Mouse (Mus musculus) ES-E14 (cell line): Measurements from ENCODE around the gene Mllt10.

Experiments
- MAFK ChIP-seq: IDR thresholded peaks from 2 replicates; pipeline ENCODE4 v1.6.1; 2014; ENCODE audit warnings: mild to moderate bottlenecking, low read depth, low read length, inconsistent platforms; ENCODE audit not compliant: insufficient read depth
- ZNF384 ChIP-seq: IDR thresholded peaks from 2 replicates; pipeline ENCODE4 v1.6.1; 2012; ENCODE audit warnings: low read depth, low read length, inconsistent platforms

- no peak for TF ChIP-seq MAFK
- no peak for TF ChIP-seq ZNF384
Observed at GRCm38 (mm10) chr2:18100914-18101313, 45.9 kb downstream of the Mllt10 start.
